Mouse (Mus musculus): ENCODE measurements around the gene Lasp1.
A peak's percentile ranks its signal among the peaks of the same experiment; 100 is the strongest.

The Lasp1 gene

DNA sequence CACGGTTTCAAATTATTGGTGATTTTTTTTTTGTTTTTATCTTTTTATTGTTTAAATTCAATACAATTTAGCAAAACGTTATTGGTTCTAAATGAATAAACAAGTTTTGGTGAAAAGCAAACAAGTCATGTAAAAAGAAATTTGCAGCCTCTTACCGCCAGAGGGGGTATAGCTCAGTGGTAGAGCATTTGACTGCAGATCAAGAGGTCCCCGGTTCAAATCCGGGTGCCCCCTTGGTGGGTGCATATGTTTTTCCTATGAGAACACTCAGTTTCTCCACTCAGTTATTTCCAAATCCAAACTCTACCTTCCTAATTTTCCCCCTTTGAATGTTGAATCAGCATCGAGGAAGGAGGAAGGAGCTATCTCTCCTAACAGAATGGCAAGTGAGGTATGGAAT, 1.9 kb upstream of the Lasp1 start:
- peak; percentile 73 to 83 for DNase-seq (ENCODE audit: low spot score in 2 of 2)

GRCm38 (mm10) chr11:97797369-97798082, 1.3 kb upstream of the Lasp1 start:
- no peak for DNase-seq (ENCODE audit: low spot score in 2 of 2)

DNA sequence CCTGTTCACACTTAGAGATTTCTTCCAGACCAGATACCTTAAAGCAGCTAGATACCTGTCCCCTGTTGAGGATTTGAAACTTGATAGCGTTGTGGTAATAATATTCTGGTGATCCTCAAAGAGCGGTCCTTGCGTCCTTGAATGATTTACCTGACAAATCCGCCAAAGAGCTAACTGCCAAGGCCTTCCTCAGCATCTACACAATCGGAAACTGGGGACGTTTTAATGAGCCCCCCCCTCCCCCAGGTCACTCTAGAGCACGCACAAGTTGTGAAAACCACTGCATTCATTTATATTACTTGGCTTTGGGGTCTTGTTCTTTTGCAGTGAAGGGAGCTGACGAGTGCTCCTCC, 741 bp upstream of the Lasp1 start:
- DNase-seq (ENCODE audit: low spot score in 2 of 2), result no peak

- peak; percentile 68 to 82 for DNase-seq (ENCODE audit: low spot score in 2 of 2)
Observed at GRCm38 (mm10) chr11:97799146-97799993, 570 bp downstream of the Lasp1 start.

DNA sequence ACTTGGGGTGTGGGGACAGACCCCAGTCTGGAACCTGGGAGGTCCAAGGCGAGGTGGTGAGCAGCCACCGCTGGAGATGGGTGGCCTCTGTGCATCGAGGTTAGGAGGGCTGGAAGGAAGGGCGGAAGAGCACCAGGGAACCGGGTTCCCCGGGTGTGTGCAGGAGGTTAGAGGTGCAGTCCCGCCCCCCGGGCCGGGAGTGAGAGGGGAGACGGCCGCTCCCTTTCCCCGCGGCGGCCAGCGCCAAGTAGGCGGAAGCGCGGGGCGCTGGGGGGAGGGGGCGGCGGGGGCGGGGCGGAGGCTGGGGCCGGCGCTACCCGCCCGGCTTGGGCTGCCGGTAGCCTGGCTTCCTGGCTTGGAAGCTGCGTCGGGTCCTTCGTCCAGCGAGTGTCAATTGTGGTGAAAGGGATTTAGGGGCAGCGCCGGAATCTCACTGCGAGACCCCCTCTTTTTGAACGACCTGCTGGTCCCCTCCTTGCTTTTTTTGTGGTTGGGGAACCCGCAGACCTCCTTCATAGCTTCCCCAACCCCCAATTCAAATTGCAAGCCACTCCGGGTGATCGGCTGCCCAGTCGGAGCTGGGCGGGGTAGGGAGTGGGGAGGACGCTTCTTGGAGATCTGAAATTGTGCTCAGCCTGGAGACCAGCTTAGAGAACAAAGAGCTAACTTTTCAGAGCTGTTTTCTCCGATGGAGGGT, 1.3 kb downstream of the Lasp1 start:
- peak in 1 of 2 experiments; percentile 31 for DNase-seq (ENCODE audit: low spot score in 2 of 2)

- DNase-seq (ENCODE audit: low spot score in 2 of 2), result no peak
Observed at GRCm38 (mm10) chr11:97800691-97801408, 2.0 kb downstream of the Lasp1 start.

DNA sequence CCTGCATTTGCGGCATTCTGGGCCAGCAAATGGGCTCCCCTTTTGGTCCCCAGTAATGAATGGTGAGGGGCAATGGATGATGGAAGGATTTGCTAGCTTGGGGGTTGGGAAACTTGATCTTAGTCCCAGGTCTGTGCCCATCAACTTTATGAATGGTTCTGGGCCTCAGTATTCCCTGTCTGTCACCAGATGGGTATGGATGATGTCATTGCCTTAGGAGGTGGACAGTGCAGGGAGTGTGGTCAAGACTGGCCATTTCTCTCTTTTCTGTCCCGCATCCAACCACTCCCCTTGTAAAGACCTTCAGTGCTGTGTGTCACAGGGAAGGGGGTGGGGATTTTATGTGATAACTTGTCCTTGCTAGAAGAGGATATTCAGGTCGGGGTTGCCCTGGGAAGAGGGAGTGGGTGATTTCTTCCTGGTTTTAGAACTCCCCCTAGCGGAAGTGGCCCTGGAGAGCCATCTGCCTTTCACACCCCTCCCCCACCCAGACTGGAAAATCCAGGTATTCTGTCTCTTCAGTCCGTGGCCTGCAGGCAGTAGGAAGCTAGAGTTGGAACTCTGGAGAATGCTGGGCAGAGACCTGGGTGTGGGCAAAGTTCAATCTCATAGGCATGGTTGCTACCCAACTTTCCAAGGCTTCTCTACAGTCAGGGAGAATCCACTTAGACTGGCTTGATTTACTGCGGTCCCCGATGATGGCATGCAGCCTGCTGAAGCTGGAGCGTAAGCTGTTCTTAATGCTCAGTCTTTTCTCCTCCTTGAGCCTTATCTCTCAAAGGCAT, 2.8 kb downstream of the Lasp1 start:
- DNase-seq (ENCODE audit: low spot score in 2 of 2), result no peak

DNA sequence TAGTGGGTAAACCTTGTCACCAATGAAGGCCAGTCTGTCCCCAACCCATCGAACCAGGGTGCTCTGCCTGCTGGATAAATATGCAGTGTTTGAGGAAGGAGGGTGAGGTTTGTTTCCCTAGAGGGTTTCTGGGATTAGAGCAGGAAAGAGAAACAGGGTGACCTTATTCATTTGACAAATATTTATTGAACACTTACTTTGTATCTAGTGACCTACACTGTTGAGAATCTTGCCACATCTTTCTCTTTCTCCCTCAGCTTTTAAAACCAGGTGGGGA, 3.3 kb downstream of the Lasp1 start:
- DNase-seq (ENCODE audit: low spot score in 2 of 2), result no peak

GRCm38 (mm10) chr11:97802495-97802894, 3.7 kb downstream of the Lasp1 start:
- no peak for DNase-seq (ENCODE audit: low spot score in 2 of 2)

- DNase-seq (ENCODE audit: low spot score in 2 of 2), result no peak
Observed at GRCm38 (mm10) chr11:97803847-97804246, 5.0 kb downstream of the Lasp1 start.

GRCm38 (mm10) chr11:97804841-97805661, 6.3 kb downstream of the Lasp1 start:
- no peak for DNase-seq (ENCODE audit: low spot score in 2 of 2)

GRCm38 (mm10) chr11:97805662-97806612, 7.1 kb downstream of the Lasp1 start:
- DNase-seq (ENCODE audit: low spot score in 2 of 2), result no peak

DNA sequence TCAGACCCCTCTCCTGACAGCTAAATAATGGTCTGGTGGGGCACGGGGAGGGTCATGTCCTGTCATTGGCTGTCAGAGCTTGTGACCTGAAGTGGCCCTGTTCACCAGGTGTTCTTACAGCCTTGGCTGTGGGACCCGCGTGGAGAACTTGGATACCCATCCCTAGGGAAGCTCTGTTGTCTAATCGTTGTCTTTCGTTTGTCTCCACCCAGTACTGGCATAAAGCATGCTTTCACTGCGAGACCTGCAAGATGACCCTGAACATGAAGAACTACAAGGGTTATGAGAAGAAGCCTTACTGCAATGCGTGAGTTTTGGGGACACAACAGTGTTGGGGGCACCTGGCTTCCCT, 7.8 kb downstream of the Lasp1 start:
- DNase-seq (ENCODE audit: low spot score in 2 of 2), result no peak

- no peak for DNase-seq (ENCODE audit: low spot score in 2 of 2)
Observed at GRCm38 (mm10) chr11:97807626-97808025, 8.8 kb downstream of the Lasp1 start.

DNA sequence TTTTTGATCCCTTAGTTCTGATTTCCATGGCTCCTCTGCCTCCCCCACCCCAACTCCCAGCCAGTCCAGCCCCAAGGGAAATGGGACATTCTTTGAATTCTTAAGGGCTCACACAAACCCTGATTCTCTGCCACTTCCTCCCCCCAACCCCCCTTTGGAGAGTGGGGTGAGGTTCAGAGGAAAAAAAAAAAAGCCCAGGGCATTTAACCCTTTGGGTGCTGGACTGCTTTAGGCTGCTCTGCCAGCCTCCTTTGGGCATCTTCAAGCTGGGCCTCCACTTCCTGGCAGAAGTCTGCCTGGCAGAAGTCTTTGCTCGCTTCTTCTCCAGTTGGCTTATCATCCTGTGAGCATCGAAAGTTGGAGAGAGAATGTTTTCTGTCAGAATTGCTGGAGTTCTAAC, 9.3 kb downstream of the Lasp1 start:
- DNase-seq (ENCODE audit: low spot score in 2 of 2), result no peak

DNA sequence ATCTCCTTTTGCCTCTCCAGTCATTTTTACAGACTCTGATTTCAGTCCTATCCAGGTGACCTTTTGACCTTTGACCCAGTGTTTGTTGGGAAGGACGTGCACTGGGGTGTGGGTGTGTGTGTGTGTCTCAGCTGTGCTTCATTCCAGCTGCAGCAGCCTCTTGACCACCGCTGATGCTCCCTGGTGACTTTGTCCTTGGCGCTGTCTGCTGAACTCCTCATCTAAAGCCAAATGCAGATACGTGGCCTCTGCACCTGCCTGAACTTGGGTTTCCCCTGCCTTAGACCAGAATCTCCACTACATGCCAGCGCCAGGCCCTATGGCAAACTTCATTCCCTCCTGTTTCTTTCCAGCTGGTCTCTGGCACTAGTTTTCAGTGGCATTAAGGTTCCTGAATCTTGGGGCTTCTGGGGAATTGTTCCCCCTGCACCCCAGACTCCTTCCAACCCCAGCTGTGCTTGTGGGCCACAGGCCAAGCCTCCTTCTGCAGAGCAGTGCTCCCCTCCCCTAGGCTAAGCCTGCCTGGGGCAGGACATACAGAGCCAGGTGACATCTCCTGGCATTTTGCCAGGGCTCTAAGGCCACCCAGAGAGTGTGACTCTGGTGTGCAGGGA, 9.9 kb downstream of the Lasp1 start:
- DNase-seq (ENCODE audit: low spot score in 2 of 2), result no peak

- DNase-seq (ENCODE audit: low spot score in 2 of 2), result no peak
Observed at GRCm38 (mm10) chr11:97809235-97810121, 10.7 kb downstream of the Lasp1 start.

DNA sequence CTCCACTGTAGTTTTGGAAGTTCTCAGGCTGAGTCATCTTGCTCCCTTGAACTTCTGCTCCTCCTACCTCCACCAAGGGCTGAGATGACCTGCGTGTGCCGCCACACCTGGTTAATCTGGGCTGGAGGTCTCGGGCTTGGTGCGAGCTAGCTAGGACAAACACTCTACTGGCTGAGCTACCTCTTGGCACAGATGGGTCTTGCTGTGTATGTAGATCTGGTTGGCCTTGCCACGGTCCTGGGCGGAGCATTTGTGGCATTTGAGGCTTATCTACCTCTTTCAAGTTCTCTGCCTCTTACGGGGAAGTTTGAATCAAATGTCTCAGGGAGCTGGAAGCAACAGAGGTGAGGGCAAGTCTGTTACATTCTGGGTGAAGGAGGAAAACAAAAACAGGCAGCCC, 11.6 kb downstream of the Lasp1 start:
- DNase-seq (ENCODE audit: low spot score in 2 of 2), result no peak

All from frontal cortex, postnatal 25 days (tissue).